Mouse (Mus musculus): ENCODE measurements around the gene Gna11. TPM values are rescaled to one million over a fixed set of nuclear protein-coding genes. Genes with fewer than 3 reads are reported as not detected.

The Gna11 gene
- total RNA-seq, 4 experiments from 2014 or later = 106 to 120 (median 114) TPM

GRCm38 (mm10) chr10:81486496-81486895, 58.5 kb downstream of the Gna11 start:
- DNase-seq (ENCODE audit: low spot score in 2 of 2) = no peak

- DNase-seq (ENCODE audit: low spot score in 2 of 2) = no peak
Measured at GRCm38 (mm10) chr10:81485479-81486018, 59.4 kb downstream of the Gna11 start.

GRCm38 (mm10) chr10:81485060-81485449, 59.9 kb downstream of the Gna11 start:
- DNase-seq (ENCODE audit: low spot score in 2 of 2) = no peak

- DNase-seq (ENCODE audit: low spot score in 2 of 2) = peak in 1 of 2 experiments; percentile 63
Measured at GRCm38 (mm10) chr10:81484441-81485059, 60.4 kb downstream of the Gna11 start.

GRCm38 (mm10) chr10:81483983-81484382, 61.0 kb downstream of the Gna11 start:
- DNase-seq (ENCODE audit: low spot score in 2 of 2) = peak in 1 of 2 experiments; percentile 56

- peak in 1 of 2 experiments; percentile 64 for DNase-seq (ENCODE audit: low spot score in 2 of 2)
Measured at GRCm38 (mm10) chr10:81482533-81482889, 62.5 kb downstream of the Gna11 start, which contains the start of gene Celf5. Gene Celf5 (minus strand): TSS chr10:81482709.

- no peak for DNase-seq (ENCODE audit: low spot score in 2 of 2)
Measured at GRCm38 (mm10) chr10:81481605-81482532, 63.1 kb downstream of the Gna11 start.

Small RNA genes within 50 kb of the gene (microRNA-seq; reads per million reads assigned to microRNA genes)
- gene Gm25595 = 0 reads per million in 2 experiments

Other genes with a start within 250 kb of the Gna11 start
- gene Cactin, start 224.1 kb downstream of the Gna11 start, total RNA-seq (2022) = 10 to 100 TPM; 28.2 to 31.3 (median 30.2) TPM
- 1 to 10 TPM; 1.1 to 1.4 (median 1.4) TPM for gene Tbxa2r, start 216.5 kb downstream of the Gna11 start, total RNA-seq (2022)
- 1 to 10 TPM; 1.3 to 2.2 (median 1.7) TPM for gene Gipc3, start 201.9 kb downstream of the Gna11 start, total RNA-seq (2022)
- 10 to 100 TPM; 32.5 to 37.1 (median 32.9) TPM for gene Hmg20b, start 194.7 kb downstream of the Gna11 start, total RNA-seq (2022)
- 10 to 100 TPM; 40.7 to 46.7 (median 43.6) TPM for gene Mfsd12, start 187.7 kb downstream of the Gna11 start, total RNA-seq (2022)
- gene 4930404N11Rik, start 179.4 kb downstream of the Gna11 start, total RNA-seq (2022) = 1 to 10 TPM; 1.0 to 3.2 (median 1.4) TPM
- 10 to 100 TPM; 64.6 to 72.1 (median 67.2) TPM for gene Fzr1, start 166.7 kb downstream of the Gna11 start, total RNA-seq (2022)
- 10 to 100 TPM; 64.3 to 78.5 (median 72.6) TPM for gene Dohh, start 160.8 kb downstream of the Gna11 start, total RNA-seq (2022)
- gene Gm48551, start 160.7 kb downstream of the Gna11 start, total RNA-seq (2022) = 1 to 10 TPM; 2.7 to 5.5 (median 4.5) TPM
- gene Gm48552, start 156.2 kb downstream of the Gna11 start, total RNA-seq (2022) = 1 to 10 TPM; 2.9 to 9.7 (median 4.2) TPM
- gene Smim24, start 152.1 kb downstream of the Gna11 start, total RNA-seq (2022) = 1 to 10 TPM; 1.3 to 1.7 (median 1.4) TPM
- gene Nfic, start 89.6 kb downstream of the Gna11 start, total RNA-seq (2022) = 10 to 100 TPM; 52.8 to 61.6 (median 58.7) TPM
- 100 to 1,000 TPM; 230 to 284 (median 256) TPM for gene Celf5, start 62.5 kb downstream of the Gna11 start, total RNA-seq (2022)
- 10 to 100 TPM; 74.1 to 88.0 (median 82.8) TPM for gene Ncln, start 48.8 kb downstream of the Gna11 start, total RNA-seq (2022)
- gene S1pr4, start 45.1 kb downstream of the Gna11 start, total RNA-seq (2022) = under 1 TPM; 0.51 to 0.80 (median 0.58) TPM
- gene Gna15, start 21.0 kb downstream of the Gna11 start, total RNA-seq (2022) = 1 to 10 TPM; 2.5 to 9.7 (median 5.7) TPM
- 100 to 1,000 TPM; 659 to 695 (median 670) TPM for gene Aes, start 14.3 kb upstream of the Gna11 start, total RNA-seq (2022)
- gene Tle2, start 29.4 kb upstream of the Gna11 start, total RNA-seq (2022) = 10 to 100 TPM; 34.5 to 59.9 (median 38.5) TPM
- 1 to 10 TPM; 5.0 to 7.3 (median 5.9) TPM for gene Tle6, start 55.9 kb upstream of the Gna11 start, total RNA-seq (2022)
- gene BC025920, start 61.1 kb upstream of the Gna11 start, total RNA-seq (2022) = 1 to 10 TPM; 3.3 to 3.9 (median 3.7) TPM
- 10 to 100 TPM; 27.0 to 34.2 (median 29.5) TPM for gene Sirt6, start 82.6 kb upstream of the Gna11 start, total RNA-seq (2022)
- gene Ankrd24, start 83.3 kb upstream of the Gna11 start, total RNA-seq (2022) = 10 to 100 TPM; 33.6 to 46.4 (median 40.3) TPM
- 1 to 10 TPM; 4.4 to 6.1 (median 4.7) TPM for gene Gm10778, start 103.9 kb upstream of the Gna11 start, total RNA-seq (2022)
- 10 to 100 TPM; 10.8 to 15.3 (median 12.2) TPM for gene Zfp433, start 159.6 kb upstream of the Gna11 start, total RNA-seq (2022)
- 10 to 100 TPM in 3 of 4 experiments, 1 to 10 TPM in 1; 5.4 to 15.0 (median 10.1) TPM for gene Gm3055, start 226.0 kb upstream of the Gna11 start, total RNA-seq (2022)

Measured in layer of hippocampus, adult 8-10 months (tissue).